Mouse (Mus musculus) A20 (cell line): ENCODE data around the gene Srbd1.

ENCODE experiments used
- DNase-seq: peaks from one replicate; pipeline ENCODE4 v3.0.0-alpha.2; 2011; ENCODE audit warnings: low read depth, low spot score

Srbd1 gene

GRCm38 (mm10) chr17:86144537-86145078 lies 367 bp downstream of the Srbd1 start:
- DNase-seq = no peak

GRCm38 (mm10) chr17:86135835-86136234 lies 9.1 kb downstream of the Srbd1 start:
- no peak for DNase-seq

GRCm38 (mm10) chr17:86134461-86134860 lies 10.5 kb downstream of the Srbd1 start:
- no peak for DNase-seq

GRCm38 (mm10) chr17:86132534-86132933 lies 12.4 kb downstream of the Srbd1 start:
- DNase-seq = peak; percentile 45

GRCm38 (mm10) chr17:86128198-86128597 lies 16.8 kb downstream of the Srbd1 start:
- DNase-seq = peak; percentile 26

GRCm38 (mm10) chr17:86125908-86126307 lies 19.1 kb downstream of the Srbd1 start:
- DNase-seq = peak; percentile 27

GRCm38 (mm10) chr17:86123146-86123545 lies 21.8 kb downstream of the Srbd1 start:
- DNase-seq = no peak

- DNase-seq = no peak
Measured at GRCm38 (mm10) chr17:86096875-86097274, 48.1 kb downstream of the Srbd1 start.

GRCm38 (mm10) chr17:86093124-86093523 lies 51.9 kb downstream of the Srbd1 start:
- DNase-seq = no peak

- DNase-seq = no peak
Measured at GRCm38 (mm10) chr17:86091631-86092030, 53.3 kb downstream of the Srbd1 start.

- no peak for DNase-seq
Measured at GRCm38 (mm10) chr17:86089893-86090588, 54.9 kb downstream of the Srbd1 start.

GRCm38 (mm10) chr17:86087922-86088321 lies 57.1 kb downstream of the Srbd1 start:
- no peak for DNase-seq

GRCm38 (mm10) chr17:86086191-86086590 lies 58.8 kb downstream of the Srbd1 start:
- DNase-seq = no peak

- DNase-seq = no peak
Measured at GRCm38 (mm10) chr17:86083207-86083606, 61.8 kb downstream of the Srbd1 start.

- no peak for DNase-seq
Measured at GRCm38 (mm10) chr17:86078060-86078459, 66.9 kb downstream of the Srbd1 start.

GRCm38 (mm10) chr17:86067444-86067843 lies 77.5 kb downstream of the Srbd1 start:
- DNase-seq = no peak

GRCm38 (mm10) chr17:86065833-86066232 lies 79.1 kb downstream of the Srbd1 start:
- DNase-seq = no peak

GRCm38 (mm10) chr17:86063461-86063860 lies 81.5 kb downstream of the Srbd1 start:
- peak; percentile 65 for DNase-seq

- DNase-seq = peak; percentile 72
Measured at GRCm38 (mm10) chr17:86060911-86061310, 84.1 kb downstream of the Srbd1 start.

GRCm38 (mm10) chr17:86040221-86040984 lies 104.6 kb downstream of the Srbd1 start:
- no peak for DNase-seq

- DNase-seq = no peak
Measured at GRCm38 (mm10) chr17:86039741-86040140, 105.2 kb downstream of the Srbd1 start.

GRCm38 (mm10) chr17:86038211-86038648 lies 106.7 kb downstream of the Srbd1 start:
- no peak for DNase-seq

GRCm38 (mm10) chr17:86035576-86035975 lies 109.4 kb downstream of the Srbd1 start:
- DNase-seq = no peak
